Mouse (Mus musculus): ENCODE data around the gene Epb41l1.

Gene Epb41l1

DNA sequence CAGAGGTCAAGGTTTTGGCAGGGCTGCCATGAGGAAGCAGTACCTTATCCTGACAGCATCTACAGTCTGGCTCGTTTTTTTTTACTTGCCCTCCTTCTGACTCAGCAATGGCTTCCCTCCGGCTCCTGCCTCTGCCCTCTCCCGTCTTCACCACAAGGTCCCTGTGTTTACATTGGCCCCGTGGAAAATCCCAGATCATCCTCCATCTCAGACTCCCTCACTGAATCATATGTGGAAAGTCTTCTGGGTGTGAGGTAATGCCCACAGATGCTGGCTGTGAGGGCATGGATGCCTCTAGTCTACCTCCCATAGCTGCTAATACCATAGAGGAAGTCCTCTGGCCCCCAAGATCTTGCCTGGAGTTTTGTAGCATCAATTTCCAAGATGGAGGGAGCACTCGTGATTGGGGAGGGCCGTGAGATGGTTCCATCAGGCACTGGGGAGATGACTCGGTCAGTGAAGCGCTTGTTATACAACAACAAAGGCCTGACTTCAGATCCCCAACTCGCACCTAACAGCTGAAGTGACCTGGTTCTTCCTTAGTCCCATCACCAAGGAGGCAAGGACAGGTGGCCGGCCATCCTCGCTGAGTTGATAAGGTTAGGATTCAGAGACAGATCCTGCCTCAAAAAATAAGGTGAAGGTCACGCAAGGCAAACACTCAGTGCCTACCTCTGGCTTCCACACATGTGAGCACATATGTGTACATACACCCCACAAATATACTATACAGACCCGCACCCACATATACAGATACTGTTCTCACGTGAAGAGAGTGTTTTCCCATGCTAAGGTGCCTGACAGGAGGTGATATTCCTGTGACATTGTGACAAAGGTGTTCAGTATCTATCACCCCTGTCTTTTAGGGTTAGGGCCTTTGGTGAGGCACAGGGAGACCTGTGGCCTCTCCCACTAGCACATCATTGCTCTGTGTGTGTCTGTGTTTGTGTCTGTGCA, 36.0 kb downstream of the Epb41l1 start:
- DNase-seq (ENCODE audit: low read depth in 1 of 2, low spot score in 2 of 2), result no peak

DNA sequence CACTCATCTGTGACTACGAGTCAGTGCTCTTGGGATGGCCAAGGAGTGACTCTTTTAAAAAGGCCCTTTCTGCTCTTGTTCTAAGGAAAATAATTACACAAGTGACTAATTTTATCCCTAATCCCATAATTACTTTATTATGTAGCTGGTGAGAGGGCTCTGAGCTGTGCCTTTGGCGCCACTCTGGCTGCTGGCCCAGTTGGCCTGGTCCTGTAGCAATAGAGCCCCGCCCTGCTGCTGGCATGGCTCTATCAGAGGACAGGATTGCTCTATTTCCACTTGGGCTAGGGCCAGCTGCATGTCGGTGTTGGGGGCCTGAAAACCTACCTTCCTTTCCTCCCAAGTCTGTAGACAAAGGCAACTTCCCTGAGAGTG, 36.6 kb downstream of the Epb41l1 start:
- DNase-seq (ENCODE audit: low read depth in 1 of 2, low spot score in 2 of 2), result no peak

DNA sequence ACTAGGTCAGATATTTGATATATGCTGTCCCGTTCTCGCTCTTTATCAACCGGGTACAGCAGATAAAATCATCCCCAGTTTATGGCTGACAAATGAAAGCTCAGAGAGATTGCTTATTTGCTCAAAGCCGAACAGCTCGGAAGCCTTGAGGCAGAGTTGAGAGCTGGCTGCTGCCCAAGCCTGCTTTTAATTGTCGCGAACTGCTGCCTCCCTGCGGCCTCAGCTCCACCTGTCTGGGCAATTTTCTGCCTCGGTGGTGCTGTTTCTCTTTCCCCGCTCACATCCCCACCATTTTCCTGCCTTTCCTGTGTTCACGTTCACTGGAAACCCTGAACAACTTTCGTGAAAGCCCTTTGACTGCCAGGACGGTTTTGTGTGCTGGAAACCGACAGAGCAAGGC, 39.8 kb downstream of the Epb41l1 start:
- DNase-seq (ENCODE audit: low read depth in 1 of 2, low spot score in 2 of 2), result no peak

DNA sequence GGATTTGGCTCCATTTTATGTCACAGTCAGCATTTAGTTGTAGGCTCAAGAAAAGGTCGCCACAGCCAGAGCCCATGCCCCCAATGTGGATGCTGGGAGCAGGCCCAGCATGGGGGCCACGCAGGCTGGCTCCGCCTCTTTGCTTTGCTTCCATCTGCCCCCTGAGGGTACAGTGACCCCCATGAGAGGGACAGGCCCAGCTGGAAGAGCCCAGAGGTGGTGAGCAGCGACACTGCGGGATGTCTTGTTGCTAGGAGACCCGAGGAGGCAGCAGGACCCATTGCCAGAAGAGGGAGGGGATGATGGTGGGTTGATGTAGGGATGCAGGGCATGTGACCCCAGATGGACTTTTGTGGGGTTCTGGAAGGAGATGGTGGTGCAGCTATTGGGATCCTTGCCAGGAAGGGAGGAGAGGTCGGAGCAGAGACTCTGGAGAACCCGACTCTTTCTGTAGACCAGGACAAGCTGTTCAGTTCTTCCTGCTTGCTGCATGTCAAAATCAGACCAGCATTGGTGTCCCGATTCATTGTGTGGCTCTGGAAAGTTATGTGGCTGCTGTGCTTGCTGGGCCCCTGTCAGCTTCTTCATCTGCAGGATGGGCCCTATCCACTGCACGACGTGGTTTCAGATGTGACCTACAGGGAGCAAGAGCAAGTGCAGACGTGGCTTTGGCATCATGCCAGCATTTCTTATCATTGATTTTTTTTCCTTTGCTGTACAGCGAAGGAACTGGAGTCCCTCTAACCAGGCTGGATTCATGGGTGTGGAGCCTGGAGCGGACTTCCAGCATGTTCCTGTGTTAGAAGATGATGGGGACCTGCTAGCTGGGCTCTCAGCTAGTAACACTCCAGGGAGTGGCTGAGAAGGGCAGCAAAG, 41.7 kb downstream of the Epb41l1 start:
- DNase-seq (ENCODE audit: low read depth in 1 of 2, low spot score in 2 of 2), result no peak

DNA sequence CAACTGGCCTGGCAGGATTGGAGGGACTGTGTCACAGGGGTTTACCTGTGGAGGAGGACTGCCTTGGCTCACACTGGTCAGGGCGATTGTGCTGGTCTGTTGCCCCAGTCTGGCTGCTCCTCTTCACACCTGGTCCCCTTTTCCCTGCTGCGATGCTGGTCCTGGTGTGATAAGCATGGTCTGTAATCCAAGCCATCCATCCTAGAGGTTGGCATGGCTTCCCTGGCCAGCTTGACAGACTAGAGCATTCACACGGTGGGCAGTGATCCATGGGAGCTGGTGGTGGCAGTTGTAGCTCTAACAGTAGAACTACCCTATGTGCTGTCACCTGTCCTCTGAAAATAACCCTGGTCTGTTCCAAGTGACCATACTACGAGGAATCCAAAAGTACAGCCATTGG, 43.7 kb downstream of the Epb41l1 start:
- DNase-seq (ENCODE audit: low read depth in 1 of 2, low spot score in 2 of 2), result no peak

DNA sequence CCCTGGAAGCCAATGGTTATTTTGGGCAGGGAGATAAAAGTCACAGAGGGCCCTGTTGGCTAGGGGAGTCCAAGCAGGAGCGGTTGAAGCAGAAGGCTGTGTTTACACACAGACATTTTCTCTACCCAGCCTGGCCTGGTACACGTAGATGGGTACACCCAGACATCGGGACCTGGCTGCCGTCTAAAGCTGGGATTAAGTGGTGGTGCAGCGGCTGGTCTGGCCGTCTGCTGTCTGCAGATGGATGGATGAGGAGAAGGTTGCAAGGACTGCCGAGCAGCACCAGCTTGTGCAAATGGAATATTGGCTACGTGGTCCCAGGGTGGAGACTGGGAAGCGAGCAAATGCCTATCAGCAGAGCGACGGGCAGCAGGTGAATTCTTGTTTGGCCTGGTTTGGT, 46.8 kb downstream of the Epb41l1 start:
- no peak for DNase-seq (ENCODE audit: low read depth in 1 of 2, low spot score in 2 of 2)

DNA sequence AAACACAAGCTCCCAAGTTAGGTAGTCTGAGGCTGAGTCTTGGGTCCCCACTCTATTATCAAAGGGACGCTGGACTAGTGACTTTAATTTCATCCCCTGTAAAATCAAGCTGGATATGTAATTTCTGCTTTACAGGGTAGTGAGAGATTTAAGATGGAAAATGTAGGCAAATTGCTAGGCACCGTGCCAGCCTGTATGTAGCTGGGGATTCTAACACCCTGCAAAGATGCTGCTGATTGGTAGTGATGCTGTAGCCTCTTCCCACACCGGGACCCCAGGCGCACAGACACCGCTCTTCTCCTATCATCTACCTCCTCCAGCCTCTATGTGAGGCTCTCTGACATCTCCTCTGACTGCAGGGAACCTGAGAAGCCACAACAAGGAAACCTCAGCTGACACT, 48.2 kb downstream of the Epb41l1 start:
- DNase-seq (ENCODE audit: low read depth in 1 of 2, low spot score in 2 of 2), result no peak

DNA sequence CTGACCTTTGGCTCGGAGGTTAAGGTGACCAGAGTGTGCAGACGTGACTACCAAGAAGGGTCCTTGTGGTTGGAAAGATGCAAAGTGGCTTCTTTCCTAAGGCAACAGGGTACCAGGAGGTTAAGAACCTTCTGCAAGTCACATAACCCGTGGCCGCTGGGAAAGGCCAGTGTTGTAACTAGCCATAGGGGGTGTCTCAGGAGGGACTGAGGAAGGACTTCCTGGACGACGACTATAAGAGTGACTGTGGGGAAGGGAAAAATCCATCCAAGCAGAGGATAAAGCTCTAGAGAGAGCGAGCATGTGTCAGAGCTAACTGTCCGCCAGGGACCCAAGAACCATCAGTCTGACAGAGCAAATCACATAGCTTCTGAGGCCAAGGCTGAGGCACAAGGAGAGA, 48.8 kb downstream of the Epb41l1 start:
- no peak for DNase-seq (ENCODE audit: low read depth in 1 of 2, low spot score in 2 of 2)

DNA sequence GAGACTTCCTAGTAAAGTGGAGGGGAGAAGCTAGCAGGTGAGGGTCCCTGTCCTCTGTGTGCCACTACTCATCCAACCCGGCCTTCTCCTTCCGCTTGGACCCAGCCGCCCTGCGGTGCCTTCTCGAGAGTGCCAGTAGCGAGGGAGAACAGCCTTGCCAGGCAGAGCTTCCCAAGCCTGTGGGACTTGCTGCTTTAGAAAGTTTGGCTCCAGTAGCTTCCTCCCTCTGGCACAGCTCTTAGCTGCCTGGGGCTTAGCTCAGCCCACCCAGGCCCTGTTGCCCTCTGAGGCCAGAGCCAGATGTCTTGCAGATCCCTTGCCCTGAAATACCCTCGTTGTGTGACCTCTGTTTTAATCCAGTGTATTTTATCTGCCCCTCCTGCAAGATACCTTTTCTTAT, 50.2 kb downstream of the Epb41l1 start:
- DNase-seq (ENCODE audit: low read depth in 1 of 2, low spot score in 2 of 2), result no peak

DNA sequence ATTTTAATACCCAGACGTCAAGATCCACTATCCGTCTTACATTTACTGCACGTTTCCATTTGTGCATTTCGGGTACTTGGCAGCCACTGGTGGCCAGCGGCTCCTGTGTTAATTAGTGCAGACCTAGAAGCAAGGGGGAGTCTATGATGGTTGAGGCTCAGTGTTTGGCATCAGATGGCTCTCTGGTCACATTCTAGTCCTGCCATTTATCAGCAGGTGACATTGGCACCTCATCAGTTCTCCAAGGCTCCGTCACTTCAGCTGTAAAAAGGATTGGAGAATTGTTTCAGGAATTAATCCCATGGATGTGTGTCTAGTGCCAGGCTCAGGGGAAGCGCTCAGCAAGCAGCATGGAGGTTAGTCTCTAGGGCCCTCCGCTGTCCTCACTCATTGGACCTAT, 51.6 kb downstream of the Epb41l1 start:
- DNase-seq (ENCODE audit: low read depth in 1 of 2, low spot score in 2 of 2), result no peak

DNA sequence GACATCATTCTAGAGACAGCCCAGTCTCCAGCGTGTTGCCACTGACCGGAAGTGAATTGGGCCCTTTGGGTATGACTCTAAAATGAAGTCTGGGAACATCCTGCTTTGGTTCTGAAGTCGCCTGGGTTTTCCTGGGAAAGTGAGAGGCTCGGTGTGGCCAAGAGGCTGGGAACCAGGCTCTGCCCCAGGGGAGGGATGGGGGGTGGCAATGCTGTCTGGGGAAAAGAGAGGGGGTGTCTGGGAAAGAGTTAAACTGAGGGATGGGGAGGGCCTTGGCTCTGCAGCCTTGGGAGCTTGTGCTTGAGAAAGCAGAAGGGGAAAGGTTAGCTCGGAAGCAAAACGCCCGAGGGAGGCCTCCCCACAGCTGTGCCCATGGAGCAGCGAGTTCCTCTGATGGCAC, 53.0 kb downstream of the Epb41l1 start:
- no peak for DNase-seq (ENCODE audit: low read depth in 1 of 2, low spot score in 2 of 2)

DNA sequence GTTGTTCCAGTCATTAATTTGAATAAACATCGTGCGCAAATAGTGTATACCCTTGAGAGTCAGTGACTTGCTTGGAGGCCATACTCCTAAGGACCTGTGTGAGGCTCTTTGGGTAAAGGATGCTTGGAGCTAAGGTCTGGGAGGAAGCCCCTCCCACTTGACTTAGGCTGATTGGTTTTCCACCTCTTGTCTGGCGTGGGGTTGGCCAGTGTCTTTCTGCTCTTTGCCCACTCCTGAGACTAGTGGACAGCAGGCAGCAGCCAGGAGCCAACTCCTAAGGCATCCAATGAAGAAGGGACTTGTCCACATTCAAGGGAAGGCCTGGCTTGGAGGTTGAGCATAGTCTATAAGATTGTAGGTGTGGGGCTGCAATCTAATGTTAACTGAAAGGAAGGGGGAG, 53.4 kb downstream of the Epb41l1 start:
- no peak for DNase-seq (ENCODE audit: low read depth in 1 of 2, low spot score in 2 of 2)

DNA sequence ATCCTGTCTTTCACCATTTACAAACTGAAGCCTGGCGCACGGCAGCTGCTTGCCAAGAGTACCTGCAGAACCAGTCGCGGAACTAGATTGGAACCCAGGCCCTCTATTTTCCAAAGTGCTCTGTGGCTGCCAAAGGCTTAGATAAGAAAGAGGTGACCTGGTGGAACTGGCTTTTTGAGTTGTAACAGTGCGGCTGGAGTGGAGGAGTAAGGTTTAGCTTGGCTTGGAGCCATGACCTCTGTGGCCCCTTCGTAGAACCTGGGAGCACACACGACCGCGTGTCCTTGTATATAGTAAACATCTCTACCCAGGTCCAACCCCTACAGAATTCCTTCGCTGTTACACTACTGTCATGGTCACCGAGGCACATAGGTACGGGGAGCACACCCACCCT, 54.2 kb downstream of the Epb41l1 start:
- DNase-seq (ENCODE audit: low read depth in 1 of 2, low spot score in 2 of 2), result no peak

DNA sequence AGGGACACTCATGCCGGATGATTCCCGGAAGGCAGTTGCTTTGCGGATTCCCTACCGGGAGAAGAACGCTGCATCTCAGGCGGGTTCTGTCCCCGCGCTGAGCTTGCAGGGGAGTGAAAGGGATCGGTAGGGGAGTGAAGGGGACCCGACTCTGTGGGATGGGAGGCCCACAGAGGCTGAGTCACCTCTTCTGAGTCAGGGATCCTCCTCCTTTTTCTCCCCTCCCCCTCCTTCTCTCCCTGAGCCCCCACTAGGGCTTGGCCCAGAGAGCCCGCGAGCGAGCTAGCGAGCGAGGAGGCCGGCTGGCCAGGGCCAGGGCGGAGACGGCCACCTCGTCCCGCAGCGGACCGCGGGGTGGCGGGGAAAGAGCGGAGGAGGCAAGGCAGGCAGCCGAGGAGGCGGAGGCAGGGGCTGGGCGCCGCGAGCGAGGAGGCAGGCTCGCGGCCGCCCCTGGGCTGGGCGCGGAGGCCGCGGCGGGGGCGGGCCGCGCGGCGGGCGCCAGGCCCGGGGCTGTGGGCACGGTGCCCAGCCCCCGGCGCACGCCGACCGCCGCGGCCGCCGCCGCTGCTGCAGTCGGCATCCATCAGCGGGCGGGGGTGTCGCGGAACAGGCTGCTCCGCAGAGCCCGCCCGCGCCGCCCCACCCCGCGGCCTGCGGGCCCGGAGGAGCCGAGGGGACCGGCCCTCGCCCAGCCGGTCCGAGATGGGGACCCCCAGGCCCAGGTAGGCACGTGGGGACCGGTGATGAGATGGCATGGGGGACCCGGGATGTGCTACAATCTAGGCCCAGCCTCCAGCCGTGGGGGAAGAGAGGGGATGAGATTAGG, 54.8 kb downstream of the Epb41l1 start:
- no peak for DNase-seq (ENCODE audit: low read depth in 1 of 2, low spot score in 2 of 2)

DNA sequence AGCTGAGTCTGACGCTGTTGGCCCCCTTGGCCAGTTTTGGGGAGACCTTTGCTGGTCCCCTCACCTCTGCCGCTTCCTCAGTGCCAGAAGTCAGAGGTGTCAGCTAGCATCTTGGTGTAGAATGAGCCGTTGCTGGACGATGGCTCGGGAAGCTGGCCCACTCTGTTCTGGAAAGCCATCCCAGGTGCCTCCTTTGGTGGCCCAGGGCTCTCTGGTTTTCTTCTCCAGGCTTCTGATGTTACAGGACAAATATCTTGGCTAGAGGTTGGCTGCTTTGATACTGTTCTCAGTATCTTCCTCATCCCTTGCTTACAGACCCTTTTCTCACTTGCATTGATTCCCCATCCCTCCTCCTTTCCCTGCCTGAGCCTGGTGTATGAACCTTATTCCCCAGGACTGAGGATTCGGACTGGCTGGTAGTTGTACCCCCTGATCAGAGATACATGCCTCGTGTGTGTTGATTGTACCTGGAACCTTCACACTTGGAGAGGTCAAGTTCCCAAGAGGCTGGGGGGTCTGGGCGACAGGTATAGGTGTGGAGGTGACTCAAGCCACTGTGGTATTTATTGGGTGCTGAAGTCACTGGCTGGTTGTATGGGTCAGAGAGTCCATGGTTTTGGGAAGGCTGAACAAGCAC, 55.5 kb downstream of the Epb41l1 start:
- DNase-seq (ENCODE audit: low read depth in 1 of 2, low spot score in 2 of 2), result no peak

DNA sequence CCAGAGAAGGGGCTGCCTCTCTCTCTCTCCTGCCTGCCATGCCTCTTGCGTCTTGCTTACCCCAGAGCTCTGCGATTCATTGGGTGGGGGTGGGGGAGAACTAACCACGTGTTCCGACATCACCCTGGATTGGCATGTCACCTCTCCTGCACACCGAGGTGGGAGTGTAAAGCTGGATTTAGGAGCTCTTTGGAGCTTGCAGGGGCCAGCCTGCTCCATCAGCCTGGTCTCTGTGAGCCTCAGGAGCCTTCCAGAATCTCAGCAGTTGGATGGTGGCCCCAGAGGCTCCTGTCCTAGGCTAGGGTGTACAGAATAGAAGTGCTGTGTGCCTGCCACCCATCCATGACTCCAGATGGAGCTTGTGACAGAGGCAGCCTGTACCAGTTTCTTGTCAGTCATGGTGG, 56.0 kb downstream of the Epb41l1 start:
- no peak for DNase-seq (ENCODE audit: low read depth in 1 of 2, low spot score in 2 of 2)

DNA sequence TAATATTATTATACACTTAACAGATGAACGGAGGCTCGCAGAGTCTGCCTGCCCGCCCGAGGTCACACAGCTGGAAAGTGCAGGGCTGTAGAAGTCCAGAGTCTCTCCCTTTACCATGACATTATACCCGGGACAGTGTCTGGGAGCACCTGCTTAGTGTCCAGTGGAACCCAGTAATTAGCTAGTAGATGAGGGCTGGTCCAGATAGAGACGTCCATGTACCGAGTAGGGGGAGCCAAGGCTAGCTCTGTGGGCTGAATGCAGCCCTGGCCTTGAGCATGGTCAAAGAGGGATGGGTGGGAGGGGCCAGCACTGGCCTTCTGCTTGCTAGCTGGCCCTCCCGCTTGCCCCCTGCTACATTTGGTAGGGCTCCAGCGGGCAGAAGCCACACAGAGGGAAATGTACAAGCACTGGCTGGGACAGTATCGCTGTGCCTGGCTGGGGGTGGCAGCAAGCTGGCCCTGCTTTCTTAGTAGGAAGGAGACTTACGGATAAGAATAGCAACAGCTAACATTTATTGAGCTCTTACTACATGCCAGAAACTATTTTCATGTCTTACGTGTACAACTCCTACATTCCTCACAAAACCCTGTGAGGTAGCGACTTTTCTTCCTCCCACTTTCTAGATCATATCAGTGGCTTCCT, 57.5 kb downstream of the Epb41l1 start:
- no peak for DNase-seq (ENCODE audit: low read depth in 1 of 2, low spot score in 2 of 2)

DNA sequence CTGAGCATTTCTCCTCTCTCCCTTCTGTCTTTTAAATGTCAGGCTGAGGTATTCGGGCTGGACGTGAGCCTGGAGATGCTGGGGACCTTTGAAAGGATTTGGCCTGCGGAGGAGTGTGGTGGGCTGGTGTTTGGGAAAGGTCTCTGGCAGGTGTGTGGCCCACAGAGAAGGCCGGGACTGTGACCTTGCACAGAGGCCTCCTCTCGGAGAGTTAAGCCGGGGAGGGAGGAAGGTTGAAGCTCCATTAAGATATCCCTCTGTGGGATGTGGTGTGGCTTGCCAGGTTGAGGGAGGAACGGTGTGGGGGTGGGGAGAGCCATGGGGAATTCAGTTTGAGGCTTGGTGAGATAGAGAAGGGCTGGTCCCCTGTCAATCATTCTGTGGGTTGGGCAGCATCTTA, 59.1 kb downstream of the Epb41l1 start:
- no peak for DNase-seq (ENCODE audit: low read depth in 1 of 2, low spot score in 2 of 2)

DNA sequence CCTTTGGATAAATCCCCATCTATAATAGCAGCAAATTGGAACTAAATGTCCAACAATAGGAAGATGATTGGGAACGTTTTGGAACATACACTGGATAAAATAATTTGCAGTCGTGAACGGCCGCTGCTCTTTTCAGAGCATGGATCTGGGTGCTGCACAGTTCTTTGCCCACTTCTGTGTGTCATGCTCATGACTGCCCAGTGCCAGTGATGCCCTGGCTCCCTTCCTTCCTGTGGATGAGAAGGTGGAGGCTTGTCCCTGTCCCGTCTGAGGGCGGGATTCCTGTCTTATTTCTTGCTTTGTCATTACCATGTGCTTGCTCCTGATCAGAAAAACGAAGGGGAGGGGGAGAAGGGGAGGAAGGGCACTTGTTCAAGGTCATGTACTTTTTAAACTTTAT, 59.6 kb downstream of the Epb41l1 start:
- DNase-seq (ENCODE audit: low read depth in 1 of 2, low spot score in 2 of 2), result no peak

DNA sequence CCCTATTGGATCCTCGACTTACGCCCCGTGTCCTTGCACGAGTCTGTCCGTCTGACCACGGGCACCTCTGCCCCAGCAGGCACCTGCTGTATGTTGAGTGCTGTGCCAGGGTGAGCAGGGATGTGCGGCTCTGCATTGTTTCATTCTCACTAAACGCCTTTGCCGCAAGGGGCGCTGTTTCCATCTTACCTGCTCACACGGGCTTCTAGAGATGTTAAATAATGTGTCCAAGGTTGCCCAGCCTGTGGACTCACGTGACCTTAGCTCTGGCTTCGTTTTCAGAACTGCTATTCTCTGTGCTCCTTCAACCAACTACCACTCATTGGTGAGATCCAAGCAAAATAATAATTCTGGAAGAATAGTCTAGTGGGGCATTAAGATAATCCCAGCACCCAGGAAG, 61.6 kb downstream of the Epb41l1 start:
- peak in 1 of 2 experiments; percentile 16 for DNase-seq (ENCODE audit: low read depth in 1 of 2, low spot score in 2 of 2)

All from monocyte, adult 2 months (primary cell).